Mouse (Mus musculus) bone marrow macrophage, adult 2 months (primary cell): ENCODE measurements around the gene Chka. TPM values are rescaled to one million over a fixed set of nuclear protein-coding genes. Genes with fewer than 3 reads are reported as not detected.

Experiments used
- H3K27ac ChIP-seq: 2 replicates; pipeline ENCODE4 v1.5.1; 2012; ENCODE audit warnings: low read depth, low read length; ENCODE audit not compliant: insufficient read depth
- H3K4me1 ChIP-seq: 2 replicates; pipeline ENCODE4 v1.6.1; 2012; ENCODE audit warnings: low read length; ENCODE audit not compliant: control insufficient read depth, insufficient read depth
- H3K4me3 ChIP-seq: 2 replicates; pipeline ENCODE4 v1.5.1; 2012; ENCODE audit warnings: mild to moderate bottlenecking, low read length, moderate library complexity; ENCODE audit not compliant: insufficient read depth
- CTCF ChIP-seq: IDR thresholded peaks from 2 replicates; pipeline ENCODE4 v1.5.1; 2012; ENCODE audit warnings: low read depth, mild to moderate bottlenecking, low read length, moderate library complexity
- POLR2A ChIP-seq: IDR thresholded peaks from 2 replicates; pipeline ENCODE4 v1.6.1; 2012; ENCODE audit warnings: mild to moderate bottlenecking, low read depth, low read length, borderline replicate concordance
- polyA plus RNA-seq: library from polyadenylated mRNA; stranded (reverse); fragments of >200 nt; gene quantifications from 2 replicates; pipeline ENCODE4 v1.2.4, GENCODE M21; 2012; ENCODE audit not compliant: missing spikeins, insufficient read depth, insufficient read length

Gene Chka
- polyA plus RNA-seq, 1 experiment: 22.5 TPM

DNA sequence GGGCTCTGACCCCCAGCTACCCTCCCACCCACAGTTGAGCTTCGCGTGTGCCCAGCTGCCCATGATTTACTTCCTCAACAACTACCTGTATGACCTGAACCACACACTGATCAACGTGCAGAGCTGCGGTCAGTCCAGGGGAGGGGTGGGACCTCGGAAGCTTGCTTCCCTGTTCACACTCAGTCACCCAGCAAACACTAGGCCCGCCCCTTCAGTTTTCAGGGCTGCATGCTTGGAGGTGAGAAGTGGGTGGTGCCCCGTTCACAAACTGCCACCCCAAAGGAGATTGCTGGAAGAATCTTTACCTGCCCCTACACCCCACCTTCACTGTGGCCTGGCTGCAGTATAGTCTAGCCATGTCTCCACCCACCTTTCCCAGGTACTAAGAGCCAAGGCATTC is 90.7 kb downstream of the Chka start:
- no peak overlapping the region for H3K27ac ChIP-seq
- peaks cover 15% of the 10 kb centered on the region for H3K4me1 ChIP-seq
- TF ChIP-seq CTCF (no peak), POLR2A (no peak)
- H3K4me3 ChIP-seq: no peak overlapping the region

DNA sequence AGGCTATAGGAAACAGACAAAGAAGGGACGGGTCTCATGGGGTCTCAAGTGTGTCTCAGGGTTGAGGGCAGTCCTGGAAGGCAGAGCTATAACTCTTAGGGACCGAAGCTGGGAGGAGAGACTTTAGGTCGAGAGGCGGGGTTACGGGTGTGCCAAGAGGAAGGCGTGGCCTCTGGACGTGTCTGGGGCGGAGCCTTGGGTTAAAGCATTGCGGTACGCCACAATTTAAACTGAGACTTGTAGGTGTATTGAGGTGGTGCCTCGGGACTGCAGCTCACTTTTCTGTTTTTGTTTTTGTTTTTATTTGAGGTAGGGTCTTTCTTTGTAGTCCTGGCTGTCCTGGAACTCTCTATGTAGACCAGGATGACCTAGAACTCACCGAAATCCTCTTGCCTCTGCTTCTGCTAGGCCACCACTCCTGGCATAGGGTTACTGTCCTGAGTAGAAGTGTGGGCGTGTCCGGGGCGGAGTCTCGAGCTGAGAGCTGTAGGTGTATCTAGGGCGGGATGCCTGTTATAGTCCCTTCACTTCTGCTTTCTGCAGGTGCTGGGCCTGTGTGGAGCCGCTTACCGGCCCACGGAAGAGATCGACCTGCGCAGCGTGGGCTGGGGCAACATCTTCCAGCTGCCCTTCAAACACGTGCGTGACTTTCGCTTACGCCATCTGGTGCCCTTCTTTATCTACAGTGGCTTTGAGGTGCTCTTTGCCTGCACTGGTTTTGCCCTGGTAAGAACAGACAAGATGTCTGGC is 91.6 kb downstream of the Chka start:
- Histone ChIP-seq H3K4me1 (peaks cover 8% of the 10 kb centered on the region; the same call in 1 of the 2 replicates), H3K4me3 (no peak overlapping the region), H3K27ac (no peak overlapping the region)
- TF ChIP-seq POLR2A (no peak), CTCF (no peak)

Other genes starting within 250 kb of the Chka start
- 17.0 and 24.2 TPM in 2 replicates for gene Lrp5, start 165.2 kb upstream of the Chka start, polyA plus RNA-seq
- 5.6 and 7.2 TPM in 2 replicates for gene 1810055G02Rik, start 143.5 kb upstream of the Chka start, polyA plus RNA-seq
- gene Kmt5b, start 84.4 kb upstream of the Chka start, polyA plus RNA-seq: 34.6 and 35.1 TPM in 2 replicates
- gene Tcirg1, start 55.4 kb downstream of the Chka start, polyA plus RNA-seq: 488 and 518 TPM in 2 replicates
- 80.5 and 85.1 TPM in 2 replicates for gene Ndufs8, start 61.0 kb downstream of the Chka start, polyA plus RNA-seq
- 83.9 and 85.6 TPM in 2 replicates for gene Aldh3b1, start 78.0 kb downstream of the Chka start, polyA plus RNA-seq
- 1,272 and 1,428 TPM in 2 replicates for gene Unc93b1, start 83.4 kb downstream of the Chka start, polyA plus RNA-seq
- not detected in 2 replicates for gene Aldh3b3, start 106.9 kb downstream of the Chka start, polyA plus RNA-seq
- gene Aldh3b2, start 120.6 kb downstream of the Chka start, polyA plus RNA-seq: not detected in 2 replicates
- gene Acy3, start 134.8 kb downstream of the Chka start, polyA plus RNA-seq: 1.1 TPM in 1 of 2 replicates, not detected in the other
- not detected in 2 replicates for gene Tbx10, start 141.0 kb downstream of the Chka start, polyA plus RNA-seq
- gene Nudt8, start 148.8 kb downstream of the Chka start, polyA plus RNA-seq: 7.0 and 9.9 TPM in 2 replicates
- gene Gm49405, start 148.9 kb downstream of the Chka start, polyA plus RNA-seq: 0.80 and 1.3 TPM in 2 replicates
- gene Doc2g, start 151.5 kb downstream of the Chka start, polyA plus RNA-seq: 1.4 and 3.4 TPM in 2 replicates
- gene Ndufv1, start 161.0 kb downstream of the Chka start, polyA plus RNA-seq: 62.3 TPM in 2 replicates
- gene Gstp1, start 186.2 kb downstream of the Chka start, polyA plus RNA-seq: 103 and 118 TPM in 2 replicates
- 2.6 TPM in 1 of 2 replicates, not detected in the other for gene Gstp2, start 194.2 kb downstream of the Chka start, polyA plus RNA-seq
- not detected in 2 replicates for gene Gstp3, start 207.8 kb downstream of the Chka start, polyA plus RNA-seq
- gene Cabp2, start 229.8 kb downstream of the Chka start, polyA plus RNA-seq: not detected in 2 replicates
- 98.0 and 98.3 TPM in 2 replicates for gene Cdk2ap2, start 245.4 kb downstream of the Chka start, polyA plus RNA-seq
- gene Pitpnm1, start 248.2 kb downstream of the Chka start, polyA plus RNA-seq: 72.3 and 86.7 TPM in 2 replicates